Mouse (Mus musculus) right cerebral cortex, postnatal 25 days (tissue): Measurements from ENCODE around the gene Nmd3.

Experiments used
- DNase-seq: peaks from one replicate; pipeline ENCODE4 v3.0.0; 2022

Nmd3 gene

GRCm38 (mm10) chr3:69763630-69764565, 42.1 kb downstream of the Nmd3 start:
- no peak for DNase-seq

- DNase-seq, result no peak
Measured at GRCm38 (mm10) chr3:69765206-69765605, 43.4 kb downstream of the Nmd3 start.

- DNase-seq, result no peak
Measured at GRCm38 (mm10) chr3:69769150-69769549, 47.4 kb downstream of the Nmd3 start.

- DNase-seq, result no peak
Measured at GRCm38 (mm10) chr3:69773356-69773755, 51.6 kb downstream of the Nmd3 start.

GRCm38 (mm10) chr3:69779246-69779796, 57.5 kb downstream of the Nmd3 start:
- no peak for DNase-seq

GRCm38 (mm10) chr3:69792823-69793417, 71.1 kb downstream of the Nmd3 start:
- no peak for DNase-seq

GRCm38 (mm10) chr3:69797533-69797932, 75.7 kb downstream of the Nmd3 start:
- DNase-seq, result no peak

- DNase-seq, result no peak
Measured at GRCm38 (mm10) chr3:69797969-69798368, 76.2 kb downstream of the Nmd3 start.

GRCm38 (mm10) chr3:69799096-69799495, 77.3 kb downstream of the Nmd3 start:
- no peak for DNase-seq

- DNase-seq, result no peak
Measured at GRCm38 (mm10) chr3:69800829-69801384, 79.1 kb downstream of the Nmd3 start.

- DNase-seq, result no peak
Measured at GRCm38 (mm10) chr3:69803137-69803536, 81.4 kb downstream of the Nmd3 start.
